ENCODE assay signal across 31 mouse cellular contexts in genomic region chr13:36972226-36972625, GRCm38 (mm10).
DNase-seq lines count a peak whose midpoint lies in the region; ATAC-seq lines count a peak whose summit lies in the region.
"Had no signal": no experiment of that assay in that cellular context is flagged by ENCODE, and none has a peak within 500 bp of the region (broad histone marks: within the 10 kb centered on the region; RNA-seq: fewer than 3 reads in every experiment).

No protein-coding gene starts in this region.

- no peak for DNase-seq in hindbrain, embryonic 11.5 days (ENCODE audit: low spot score)
- DNase-seq in Muller cell, postnatal 12 days (ENCODE audit: inconsistent ontology term), result peak; percentile 62
- no peak for DNase-seq in layer of hippocampus, postnatal 14 days (ENCODE audit: low spot score in 2 of 2)
- DNase-seq in heart, embryonic 10.5 days (ENCODE audit: low spot score), result no peak
- DNase-seq: adrenal gland, adult 8-10 months; adrenal gland, postnatal 25 days; B cell, adult 2 months; cerebellum, adult 11-12 months; cerebellum, adult 8-10 months; cerebellum, postnatal 10 days; cerebellum, postnatal 36 days; embryo, embryonic 11 days; gastrocnemius, postnatal 25 days; heart, adult 2 months; heart, postnatal 10 days; heart, postnatal 36 days; kidney, adult 2 months had no signal

- no peaks in the 10 kb centered on the region for H3K36me3 ChIP-seq in hindbrain, embryonic 13.5 days
- no peaks in the 10 kb centered on the region for H3K36me3 ChIP-seq in hindbrain, embryonic 12.5 days
- H3K36me3 ChIP-seq in hindbrain, embryonic 16.5 days (ENCODE audit: control insufficient read depth, insufficient read depth, low read length), result no peaks in the 10 kb centered on the region
- H3K36me3 ChIP-seq in hindbrain, embryonic 11.5 days (ENCODE audit: control insufficient read depth, insufficient read depth, low read length), result no peaks in the 10 kb centered on the region
- H3K36me3 ChIP-seq in heart, embryonic 10.5 days, result no peaks in the 10 kb centered on the region
- H3K36me3 ChIP-seq: embryonic facial prominence, embryonic 10.5 days; embryonic facial prominence, embryonic 13.5 days; forebrain, embryonic 12.5 days; forebrain, embryonic 15.5 days; G1E; heart, embryonic 15.5 days had no signal

- no peak overlapping the region for H3K4me3 ChIP-seq in hindbrain, embryonic 13.5 days
- H3K4me3 ChIP-seq in hindbrain, embryonic 12.5 days, result no peak overlapping the region
- no peak overlapping the region for H3K4me3 ChIP-seq in hindbrain, embryonic 16.5 days (ENCODE audit: low read length)
- no peak overlapping the region for H3K4me3 ChIP-seq in hindbrain, embryonic 11.5 days (ENCODE audit: low read depth, low read length)
- no peak overlapping the region for H3K4me3 ChIP-seq in heart, embryonic 10.5 days
- H3K4me3 ChIP-seq: embryonic facial prominence, embryonic 10.5 days; embryonic facial prominence, embryonic 13.5 days; erythroblast, embryonic 14.5 days; forebrain, embryonic 12.5 days; forebrain, embryonic 15.5 days; heart, adult 2 months; heart, embryonic 15.5 days had no signal

- no peak for ATAC-seq in hindbrain, embryonic 13.5 days (ENCODE audit: low FRiP score)
- no peak for ATAC-seq in hindbrain, embryonic 12.5 days (ENCODE audit: low FRiP score)
- ATAC-seq in hindbrain, embryonic 16.5 days, result no peak
- no peak for ATAC-seq in hindbrain, embryonic 11.5 days (ENCODE audit: low FRiP score)
- ATAC-seq: activated CD4-positive, CD25-positive, alpha-beta regulatory T cell, adult 4 months; forebrain, embryonic 15.5 days; intestine, postnatal 0 days had no signal

- no peak overlapping the region for H3K4me2 ChIP-seq in hindbrain, embryonic 13.5 days
- H3K4me2 ChIP-seq in hindbrain, embryonic 12.5 days (replicated peaks), result no peak overlapping the region
- no peak overlapping the region for H3K4me2 ChIP-seq in hindbrain, embryonic 16.5 days (ENCODE audit: low read length)
- H3K4me2 ChIP-seq in hindbrain, embryonic 11.5 days (replicated peaks; ENCODE audit: low read depth, low read length), result no peak overlapping the region
- H3K4me2 ChIP-seq: embryonic facial prominence, embryonic 13.5 days; forebrain, embryonic 12.5 days; forebrain, embryonic 15.5 days; heart, embryonic 11.5 days; heart, embryonic 15.5 days had no signal

- no peaks in the 10 kb centered on the region; the same call in 1 of the 2 replicates for H3K4me1 ChIP-seq in hindbrain, embryonic 13.5 days (replicated peaks)
- no peaks in the 10 kb centered on the region for H3K4me1 ChIP-seq in hindbrain, embryonic 12.5 days
- no peaks in the 10 kb centered on the region for H3K4me1 ChIP-seq in hindbrain, embryonic 16.5 days (ENCODE audit: control insufficient read depth, insufficient read depth, low read depth, low read length)
- H3K4me1 ChIP-seq in hindbrain, embryonic 11.5 days (replicated peaks; ENCODE audit: control insufficient read depth, insufficient read depth, low read length), result no peaks in the 10 kb centered on the region
- H3K4me1 ChIP-seq in heart, embryonic 10.5 days, result no peaks in the 10 kb centered on the region
- H3K4me1 ChIP-seq: embryonic facial prominence, embryonic 10.5 days; embryonic facial prominence, embryonic 13.5 days; forebrain, embryonic 12.5 days; forebrain, embryonic 15.5 days; heart, embryonic 15.5 days had no signal

- no peaks in the 10 kb centered on the region for H3K27me3 ChIP-seq in hindbrain, embryonic 13.5 days
- no peaks in the 10 kb centered on the region for H3K27me3 ChIP-seq in hindbrain, embryonic 12.5 days
- H3K27me3 ChIP-seq in hindbrain, embryonic 16.5 days (replicated peaks; ENCODE audit: control insufficient read depth, insufficient read depth, low read length), result no peaks in the 10 kb centered on the region
- H3K27me3 ChIP-seq in hindbrain, embryonic 11.5 days (ENCODE audit: control insufficient read depth, insufficient read depth, low read length), result no peaks in the 10 kb centered on the region
- no peaks in the 10 kb centered on the region for H3K27me3 ChIP-seq in heart, embryonic 10.5 days (ENCODE audit: insufficient read depth, poor library complexity, severe bottlenecking)
- H3K27me3 ChIP-seq: CH12.LX; embryonic facial prominence, embryonic 13.5 days; forebrain, embryonic 12.5 days; forebrain, embryonic 15.5 days; heart, embryonic 15.5 days had no signal

- 0 out of 2 replicates have a peak overlapping the region, but pooled peaks have one; percentile 13 for H3K27ac ChIP-seq in hindbrain, embryonic 13.5 days
- H3K27ac ChIP-seq in hindbrain, embryonic 12.5 days, result no peak overlapping the region
- 0 out of 2 replicates have a peak overlapping the region, but pooled peaks have one; percentile 23 for H3K27ac ChIP-seq in hindbrain, embryonic 16.5 days (ENCODE audit: low read depth, low read length)
- H3K27ac ChIP-seq in hindbrain, embryonic 11.5 days (ENCODE audit: low read depth, low read length), result no peak overlapping the region
- H3K27ac ChIP-seq in heart, embryonic 10.5 days, result no peak overlapping the region
- H3K27ac ChIP-seq: embryonic facial prominence, embryonic 10.5 days; embryonic facial prominence, embryonic 13.5 days; forebrain, embryonic 12.5 days; forebrain, embryonic 15.5 days; heart, adult 2 months; heart, embryonic 15.5 days had no signal

- no peaks in the 10 kb centered on the region for H3K9me3 ChIP-seq in hindbrain, embryonic 13.5 days
- no peaks in the 10 kb centered on the region for H3K9me3 ChIP-seq in hindbrain, embryonic 12.5 days (replicated peaks)
- no peaks in the 10 kb centered on the region for H3K9me3 ChIP-seq in hindbrain, embryonic 16.5 days (ENCODE audit: control insufficient read depth, low read length)
- no peaks in the 10 kb centered on the region for H3K9me3 ChIP-seq in hindbrain, embryonic 11.5 days (ENCODE audit: control insufficient read depth, low read length)
- H3K9me3 ChIP-seq in heart, embryonic 10.5 days, result no peaks in the 10 kb centered on the region
- H3K9me3 ChIP-seq: embryonic facial prominence, embryonic 10.5 days; embryonic facial prominence, embryonic 13.5 days; forebrain, embryonic 12.5 days; forebrain, embryonic 15.5 days; G1E; heart, embryonic 15.5 days had no signal

- no peak overlapping the region for H3K9ac ChIP-seq in hindbrain, embryonic 13.5 days
- H3K9ac ChIP-seq in hindbrain, embryonic 12.5 days, result no peak overlapping the region
- H3K9ac ChIP-seq in hindbrain, embryonic 16.5 days (ENCODE audit: low read depth, low read length), result no peak overlapping the region
- H3K9ac ChIP-seq in hindbrain, embryonic 11.5 days (ENCODE audit: low read depth, low read length), result no peak overlapping the region
- H3K9ac ChIP-seq: embryonic facial prominence, embryonic 13.5 days; forebrain, embryonic 12.5 days; forebrain, embryonic 15.5 days; heart, embryonic 15.5 days had no signal

- 54% methylated on average over 3 of the region's 3 CpGs for WGBS in hindbrain, embryonic 13.5 days
- WGBS in hindbrain, embryonic 12.5 days, result 74% methylated on average over 3 of the region's 3 CpGs
- 60% methylated on average over 3 of the region's 3 CpGs for WGBS in hindbrain, embryonic 16.5 days
- WGBS in hindbrain, embryonic 11.5 days, result 85% methylated on average over 3 of the region's 3 CpGs
- WGBS in heart, embryonic 10.5 days, result 73% methylated on average over 3 of the region's 3 CpGs

Comparison
In these comparisons a context has a peak if more than half of its experiments do, and no peak if none do; other contexts are left out.
1. H3K27ac ChIP-seq: peak in hindbrain, embryonic 13.5 days (single experiment) and hindbrain, embryonic 16.5 days (single experiment); none in hindbrain, embryonic 12.5 days (single experiment), hindbrain, embryonic 11.5 days (single experiment) and heart, embryonic 10.5 days (single experiment).